Mouse (Mus musculus) right cerebral cortex, postnatal 10 days (tissue): ENCODE measurements at regions not wholly inside any gene's neighbourhood (a gene's known extent, or its start where the extent isn't known, plus 50 kb on each side); places are given as distances from the start of the nearest gene placed in this dataset.
A peak's percentile ranks its signal among the peaks of the same experiment; 100 is the strongest.

Source experiments
- DNase-seq, 2 experiments: peaks; one replicate each; pipeline ENCODE4 v3.0.0; 2021; ENCODE audit warnings: low spot score in 2 of 2

GRCm38 (mm10) chr11:55974224-55974875 is 66.5 kb downstream of the Nmur2 start:
- peak; percentile 51 to 63 for DNase-seq

- peak in 1 of 2 experiments; percentile 23 for DNase-seq
These were observed 74.2 kb downstream of the Nmur2 start for GRCm38 (mm10) chr11:55966580-55966979.

GRCm38 (mm10) chr11:55958372-55958771 is 82.4 kb downstream of the Nmur2 start:
- DNase-seq = peak; percentile 42 to 61

- no peak for DNase-seq
These were observed 83.5 kb downstream of the Nmur2 start for GRCm38 (mm10) chr11:55957355-55957754.

GRCm38 (mm10) chr11:55953696-55954095 is 87.1 kb downstream of the Nmur2 start:
- DNase-seq = no peak

GRCm38 (mm10) chr11:55949596-55949995 is 91.2 kb downstream of the Nmur2 start:
- no peak for DNase-seq

GRCm38 (mm10) chr11:55946629-55947240 is 94.1 kb downstream of the Nmur2 start:
- no peak for DNase-seq

- no peak for DNase-seq
These were observed 94.8 kb downstream of the Nmur2 start for GRCm38 (mm10) chr11:55946028-55946427.

GRCm38 (mm10) chr11:55939983-55940382 is 100.8 kb downstream of the Nmur2 start:
- no peak for DNase-seq

- DNase-seq = no peak
These were observed 114.4 kb downstream of the Nmur2 start for GRCm38 (mm10) chr11:55926366-55926765.

GRCm38 (mm10) chr11:55919066-55919465 is 121.7 kb downstream of the Nmur2 start:
- no peak for DNase-seq

GRCm38 (mm10) chr11:55918411-55918810 is 122.4 kb downstream of the Nmur2 start:
- DNase-seq = no peak

GRCm38 (mm10) chr11:55897506-55897905 is 143.3 kb downstream of the Nmur2 start:
- no peak for DNase-seq

GRCm38 (mm10) chr11:55890161-55890560 is 150.6 kb downstream of the Nmur2 start:
- no peak for DNase-seq

- DNase-seq = no peak
These were observed 162.2 kb downstream of the Nmur2 start for GRCm38 (mm10) chr11:55878631-55879030.

GRCm38 (mm10) chr11:55867141-55867540 is 173.7 kb downstream of the Nmur2 start:
- DNase-seq = no peak

- DNase-seq = no peak
These were observed 181.6 kb downstream of the Nmur2 start for GRCm38 (mm10) chr11:55859230-55859629.

- DNase-seq = no peak
These were observed 212.5 kb upstream of the Glra1 start for GRCm38 (mm10) chr11:55820479-55820878.

- no peak for DNase-seq
These were observed 208.6 kb upstream of the Glra1 start for GRCm38 (mm10) chr11:55816566-55816965.

GRCm38 (mm10) chr11:55810685-55811084 is 202.7 kb upstream of the Glra1 start:
- DNase-seq = no peak

GRCm38 (mm10) chr11:55791195-55791865 is 183.3 kb upstream of the Glra1 start:
- DNase-seq = peak; percentile 52 to 63

GRCm38 (mm10) chr11:55789638-55790037 is 181.6 kb upstream of the Glra1 start:
- peak; percentile 29 to 39 for DNase-seq

GRCm38 (mm10) chr11:55781044-55781443 is 173.0 kb upstream of the Glra1 start:
- DNase-seq = no peak
